Mouse (Mus musculus) embryo, embryonic 10.5 days (tissue): ENCODE data around the gene Jmy.
A peak's percentile ranks its signal among the peaks of the same experiment; 100 is the strongest.

Source experiments
- DNase-seq: peaks from one replicate; pipeline ENCODE4 v3.0.0-alpha.2; 2015; ENCODE audit warnings: low spot score

Gene Jmy

DNA sequence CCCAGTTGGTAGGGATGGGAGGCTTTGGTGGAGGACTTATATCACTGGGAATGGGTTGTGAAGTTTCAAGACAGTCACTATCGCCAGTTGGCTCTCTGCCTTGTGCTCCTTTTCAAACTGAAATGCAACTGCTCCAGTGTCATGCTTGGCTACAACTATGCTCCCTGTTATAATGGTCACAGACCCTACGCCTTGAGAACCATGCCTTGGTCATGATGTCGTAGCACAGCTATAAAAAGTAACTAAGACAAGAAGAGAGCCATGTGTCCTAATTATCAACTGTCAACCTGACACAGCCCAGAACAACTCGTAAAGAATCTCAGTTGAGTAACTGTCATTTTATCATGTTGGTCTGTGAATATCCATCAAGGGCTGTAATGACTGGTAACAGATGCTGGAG lies 41.0 kb downstream of the Jmy start:
- no peak for DNase-seq

DNA sequence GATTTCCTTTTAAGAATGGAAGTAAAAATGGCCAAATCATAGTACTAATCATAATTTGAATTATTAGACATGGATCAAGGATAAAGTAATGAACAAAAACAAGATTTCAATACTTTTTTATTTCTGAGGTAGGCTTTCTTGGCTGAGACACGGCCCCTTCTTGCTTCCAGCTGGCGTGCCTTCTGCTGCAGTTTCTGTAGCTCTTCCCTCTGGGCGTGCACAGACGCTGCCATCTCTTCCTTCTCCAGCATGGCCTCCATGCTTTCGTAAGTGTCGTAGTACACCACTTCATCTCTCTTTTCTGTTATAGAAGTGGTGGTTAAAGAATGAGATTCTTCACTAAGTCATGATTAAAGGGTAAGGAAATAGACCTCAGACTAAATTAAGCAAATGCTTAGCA lies 46.3 kb downstream of the Jmy start:
- DNase-seq, result no peak

DNA sequence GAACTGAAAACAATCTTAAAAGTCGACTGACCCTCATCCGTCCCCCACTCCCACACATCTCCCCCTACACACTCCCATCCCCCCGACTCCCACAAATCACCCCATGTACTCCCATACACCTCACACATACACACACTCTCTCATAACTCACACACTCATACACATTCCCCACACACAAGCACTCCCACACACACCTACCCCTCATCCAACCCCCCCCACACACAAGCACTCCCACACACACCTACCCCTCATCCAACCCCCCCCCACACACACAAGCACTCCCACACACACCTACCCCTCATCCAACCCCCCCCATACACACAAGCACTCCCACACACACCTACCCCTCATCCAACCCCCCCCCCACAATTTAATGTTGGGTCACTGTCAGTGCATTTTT lies 59.4 kb downstream of the Jmy start:
- DNase-seq, result no peak

DNA sequence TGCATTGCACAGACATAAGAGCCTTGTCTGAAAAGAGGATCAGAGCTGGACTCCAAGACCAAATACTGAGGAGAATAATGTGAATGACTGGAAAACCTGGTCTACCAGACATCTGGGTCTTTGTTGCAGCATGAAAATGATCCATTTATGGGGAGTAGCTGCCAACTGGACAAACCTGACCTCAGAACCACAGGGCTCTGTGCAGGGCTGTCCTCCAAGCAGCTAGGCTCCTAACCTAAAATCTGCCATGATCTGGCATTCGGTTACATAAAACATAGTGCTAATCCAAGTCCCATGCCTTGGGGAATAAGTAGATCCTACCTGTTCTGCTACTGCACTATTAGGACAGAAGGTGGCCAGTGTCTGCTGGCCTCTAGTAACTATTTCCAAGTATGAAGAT lies 70.4 kb downstream of the Jmy start:
- DNase-seq, result no peak

DNA sequence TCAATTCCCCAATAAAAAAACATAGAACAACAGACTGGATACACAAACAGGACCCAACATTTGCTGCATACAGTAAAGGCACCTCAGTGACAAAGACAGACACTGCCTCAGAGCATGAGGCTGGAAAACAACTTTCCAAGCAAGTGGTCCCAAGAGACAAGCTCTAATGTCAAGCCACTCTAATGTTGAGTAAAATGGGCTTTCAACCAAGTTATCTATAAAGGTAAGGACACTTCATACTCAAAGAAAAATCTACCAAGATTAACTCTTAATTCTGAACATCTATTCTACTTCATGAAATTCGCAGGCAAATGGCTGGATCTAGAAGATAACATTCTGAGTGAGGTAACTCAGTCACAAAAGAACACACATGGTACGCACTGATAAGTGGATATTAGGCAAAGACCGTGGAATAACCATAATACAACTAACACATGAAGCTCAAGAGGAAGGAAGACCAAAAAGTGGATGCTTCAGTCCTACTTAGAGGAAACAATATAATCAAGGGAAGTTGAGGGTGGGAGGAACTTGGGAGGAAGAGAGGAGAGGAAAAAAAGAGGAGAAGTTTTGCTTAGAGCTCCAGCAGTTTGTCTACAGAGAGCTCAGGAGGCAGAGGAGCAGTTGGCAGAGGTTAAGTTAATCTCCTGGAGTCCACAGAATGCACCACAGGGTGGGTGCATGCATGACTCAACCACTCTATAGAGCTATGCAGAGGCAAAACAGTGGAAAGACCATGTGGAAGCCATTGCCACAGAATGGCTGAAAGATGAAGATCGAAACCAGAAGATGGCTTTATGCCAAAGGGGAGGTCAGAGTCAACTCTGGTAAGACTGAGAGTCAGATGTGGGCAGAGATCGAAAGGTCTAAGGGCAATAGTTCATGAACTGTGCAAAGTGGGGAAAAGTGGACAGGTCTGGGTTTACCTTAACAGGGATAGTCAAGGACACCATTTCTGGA lies 71.4 kb downstream of the Jmy start:
- DNase-seq, result no peak

DNA sequence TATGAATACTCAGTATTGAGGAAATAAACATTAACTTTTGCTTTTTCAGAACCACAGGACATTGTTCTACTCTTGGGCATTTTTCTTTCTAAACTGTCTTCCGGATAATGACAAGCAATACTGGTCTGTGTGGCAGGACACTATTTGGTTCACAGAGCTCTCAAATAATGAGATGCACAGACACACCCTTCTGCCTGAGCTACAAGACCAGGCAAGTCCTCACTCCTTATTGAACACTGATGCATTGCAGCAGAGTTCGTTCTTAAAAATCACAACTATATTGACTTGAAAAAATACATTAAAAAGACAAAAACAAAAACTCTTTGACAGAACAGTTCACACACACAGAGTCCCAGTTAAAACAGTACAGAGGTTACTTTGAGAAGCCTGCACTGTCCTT lies 76.4 kb downstream of the Jmy start:
- DNase-seq, result no peak

DNA sequence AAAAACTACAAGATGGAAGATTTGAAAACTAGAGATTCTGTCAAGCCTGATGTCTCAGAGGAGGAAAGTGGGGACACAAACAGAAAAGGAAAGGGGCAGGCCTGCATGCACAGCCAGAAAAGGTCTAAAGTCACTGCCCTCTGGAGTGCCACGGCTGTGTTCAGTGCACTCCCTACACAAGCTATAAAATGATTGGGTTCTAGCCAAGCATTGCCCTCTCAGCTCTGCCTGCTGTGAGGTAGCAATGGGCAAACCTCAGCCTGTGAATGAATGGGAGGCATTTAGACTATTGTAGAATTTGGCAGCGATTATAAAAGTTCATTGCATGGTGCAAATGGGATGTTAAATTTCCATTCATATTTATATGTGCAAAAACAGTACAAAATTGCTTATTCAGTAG lies 79.8 kb downstream of the Jmy start:
- no peak for DNase-seq

DNA sequence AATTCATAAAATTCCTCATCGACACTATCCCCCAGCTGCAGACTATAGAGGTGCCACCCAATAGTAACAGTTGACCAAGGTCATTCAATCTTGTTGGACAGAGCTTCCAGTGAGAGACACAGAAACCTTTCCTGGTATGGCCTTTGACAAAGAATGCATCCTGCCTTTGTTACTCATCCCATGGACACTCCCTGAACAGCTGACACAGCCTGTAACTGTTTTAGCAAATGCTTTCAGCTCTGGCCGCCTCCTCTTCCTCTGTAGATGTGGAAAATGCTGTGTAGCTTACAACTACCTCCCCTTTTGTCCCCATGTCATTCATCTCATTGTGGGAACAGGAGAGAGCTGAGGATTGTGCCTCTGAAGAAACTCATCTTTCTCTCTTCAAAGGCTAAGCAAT lies 81.3 kb downstream of the Jmy start:
- no peak for DNase-seq

DNA sequence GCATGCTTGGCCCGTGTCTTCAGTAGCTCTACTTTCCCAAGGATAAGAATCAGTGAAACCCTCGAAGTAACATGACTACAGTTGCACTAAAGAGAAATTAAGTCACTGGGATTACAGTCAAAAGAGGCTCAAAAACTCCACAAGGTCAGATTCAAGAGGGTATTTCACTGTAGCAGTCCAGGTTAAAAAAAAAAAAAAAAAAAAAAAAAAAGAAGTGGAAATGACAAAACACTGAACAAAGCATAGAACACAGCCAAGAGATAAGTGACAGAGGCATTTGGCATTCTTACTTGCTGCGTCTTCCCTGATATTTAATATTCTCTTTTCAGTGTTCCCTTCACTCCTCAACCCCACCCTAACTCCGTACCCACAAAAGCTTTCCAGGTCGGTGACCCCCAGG lies 84.6 kb downstream of the Jmy start:
- DNase-seq, result no peak

DNA sequence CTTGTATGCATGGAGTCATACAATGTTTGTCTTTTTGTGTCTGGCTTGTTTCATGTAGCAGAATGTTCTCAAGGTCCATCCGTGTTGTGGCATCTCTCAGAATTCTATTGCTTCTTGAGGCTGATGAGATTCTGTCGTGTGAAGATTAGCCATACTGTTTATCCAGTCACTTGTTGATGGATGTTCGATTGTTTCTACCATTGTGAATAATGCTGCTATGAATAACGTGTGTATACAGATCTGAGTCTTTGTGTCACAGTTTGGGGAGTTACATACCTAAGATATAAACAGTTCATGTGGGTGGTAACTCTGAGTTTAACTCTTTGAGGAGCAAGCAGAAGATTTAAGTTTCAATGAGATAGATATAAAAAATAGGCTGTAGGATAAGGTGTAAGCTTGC lies 89.3 kb downstream of the Jmy start:
- no peak for DNase-seq

DNA sequence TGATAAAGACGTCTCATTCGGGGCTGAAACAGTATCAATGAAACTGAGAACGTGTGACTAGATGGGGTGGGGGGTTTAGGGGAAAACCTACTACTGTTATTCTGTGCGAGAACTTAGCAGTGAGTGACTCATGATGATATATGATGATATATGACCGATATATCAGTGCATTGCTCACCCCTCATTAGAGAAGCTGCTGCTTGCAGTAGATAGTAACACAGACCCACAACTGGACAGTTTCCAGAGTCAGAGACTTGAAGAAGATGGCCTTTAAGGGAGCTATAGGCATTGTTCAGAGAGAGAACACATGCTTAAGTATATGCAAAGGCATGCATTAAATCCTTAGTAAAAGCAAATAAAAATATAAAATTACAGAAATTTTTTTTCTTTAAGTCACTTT lies 92.8 kb downstream of the Jmy start:
- DNase-seq, result no peak

DNA sequence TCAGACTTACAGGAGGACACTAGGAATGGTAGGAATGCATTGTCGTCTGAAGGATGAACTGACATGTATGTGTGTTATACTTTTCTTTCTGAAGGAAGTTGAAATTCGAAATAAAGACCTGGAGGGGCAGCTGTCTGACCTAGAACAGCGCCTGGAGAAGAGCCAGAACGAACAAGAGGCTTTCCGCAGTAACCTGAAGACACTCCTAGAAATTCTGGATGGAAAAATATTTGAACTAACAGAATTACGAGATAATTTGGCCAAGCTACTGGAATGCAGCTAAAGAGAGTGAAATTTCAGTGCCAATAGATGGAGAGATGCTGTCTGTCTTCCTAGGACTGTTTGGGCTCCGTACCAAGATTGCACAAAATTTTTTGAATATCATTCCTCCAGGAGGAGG lies 97.7 kb downstream of the Jmy start:
- DNase-seq, result no peak

DNA sequence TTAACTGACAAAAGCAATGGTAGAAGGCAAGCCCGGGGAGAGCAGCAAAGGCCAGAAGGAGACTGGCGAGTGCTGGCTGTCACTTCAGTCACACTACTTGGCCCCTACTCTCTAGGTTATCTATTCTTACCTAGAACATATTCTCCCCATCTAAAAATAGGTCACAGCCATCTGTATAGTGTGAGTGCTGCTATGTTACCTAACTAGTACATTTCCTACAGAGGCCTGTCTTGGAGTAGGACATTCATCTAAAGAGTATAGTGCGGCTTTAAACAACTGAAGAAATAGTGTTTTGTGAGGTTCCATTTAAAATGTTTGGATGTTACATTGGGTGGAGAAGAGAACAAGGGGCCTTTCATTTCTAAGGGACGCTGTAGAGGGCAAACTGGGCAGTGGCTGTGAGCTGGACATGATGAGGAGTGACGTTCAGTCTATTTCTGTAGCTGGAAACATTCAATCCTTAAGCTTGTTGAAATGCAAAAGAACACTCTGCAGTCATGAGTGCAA lies 99.8 kb downstream of the Jmy start:
- DNase-seq, result no peak

DNA sequence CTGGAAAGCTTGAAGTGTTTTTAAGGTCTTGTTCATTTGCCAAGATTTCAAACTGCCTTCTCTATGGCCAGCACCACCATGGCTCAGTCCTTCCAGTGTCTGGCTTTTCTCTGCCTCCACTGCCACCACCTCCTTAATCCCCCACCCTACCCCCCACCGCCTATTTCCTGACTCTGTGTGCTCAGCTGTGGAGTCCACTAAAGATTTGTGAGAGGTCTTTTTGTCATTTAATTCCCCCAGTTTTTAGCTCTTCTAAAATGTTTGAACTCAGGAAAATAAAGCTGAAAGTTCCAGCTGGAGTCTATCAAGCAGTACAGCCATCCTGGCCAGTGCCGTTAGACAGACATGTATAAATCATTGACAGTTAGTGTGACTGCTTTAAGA lies 110.4 kb downstream of the Jmy start:
- DNase-seq, result peak; percentile 23

DNA sequence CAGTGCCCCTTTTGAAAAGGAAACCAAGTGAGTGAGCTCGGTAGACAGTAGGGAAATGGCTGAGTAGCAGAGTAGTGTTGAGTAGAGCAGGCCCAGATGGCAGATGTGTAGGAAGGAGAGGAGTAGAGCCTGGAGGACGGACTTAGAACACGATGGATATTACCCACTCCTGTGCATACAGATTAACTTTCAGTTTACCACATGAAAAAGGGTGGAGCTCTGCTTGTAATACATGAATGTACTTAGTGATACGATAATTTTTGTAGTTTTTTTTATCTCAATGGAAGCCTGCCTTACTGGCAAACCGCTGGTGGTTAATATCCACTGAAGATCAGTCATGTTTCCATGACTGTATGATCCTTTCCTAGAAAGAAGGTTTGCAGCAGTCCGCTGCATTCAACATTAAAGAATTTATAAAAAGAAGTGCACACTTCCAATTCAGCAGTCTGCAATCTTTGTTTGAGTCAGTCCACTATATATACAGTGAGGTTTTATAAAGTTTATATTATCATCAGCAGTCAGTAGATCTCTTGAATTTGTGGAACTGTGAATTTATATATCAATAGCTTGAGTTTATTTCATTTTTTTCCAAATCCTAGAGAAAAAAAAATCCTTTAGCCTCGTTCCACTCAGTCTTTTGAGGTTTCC lies 110.9 kb downstream of the Jmy start:
- DNase-seq, result no peak

DNA sequence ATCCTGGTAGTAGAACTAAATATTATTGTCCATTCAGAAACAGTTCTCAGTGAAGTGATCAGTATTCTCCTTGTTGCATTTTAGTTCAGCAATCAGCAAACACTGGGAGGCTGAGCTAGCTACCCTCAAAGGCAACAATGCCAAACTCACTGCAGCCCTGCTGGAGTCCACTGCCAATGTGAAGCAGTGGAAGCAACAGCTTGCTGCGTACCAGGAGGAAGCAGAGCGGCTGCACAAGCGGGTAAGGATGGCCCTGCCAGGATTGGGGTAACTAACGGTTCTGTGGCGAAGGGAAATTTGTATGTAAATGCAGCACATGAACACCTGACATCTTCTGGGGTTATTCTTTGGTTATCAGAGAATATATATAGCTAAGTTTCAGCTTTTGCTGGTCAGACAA lies 112.2 kb downstream of the Jmy start:
- no peak for DNase-seq

DNA sequence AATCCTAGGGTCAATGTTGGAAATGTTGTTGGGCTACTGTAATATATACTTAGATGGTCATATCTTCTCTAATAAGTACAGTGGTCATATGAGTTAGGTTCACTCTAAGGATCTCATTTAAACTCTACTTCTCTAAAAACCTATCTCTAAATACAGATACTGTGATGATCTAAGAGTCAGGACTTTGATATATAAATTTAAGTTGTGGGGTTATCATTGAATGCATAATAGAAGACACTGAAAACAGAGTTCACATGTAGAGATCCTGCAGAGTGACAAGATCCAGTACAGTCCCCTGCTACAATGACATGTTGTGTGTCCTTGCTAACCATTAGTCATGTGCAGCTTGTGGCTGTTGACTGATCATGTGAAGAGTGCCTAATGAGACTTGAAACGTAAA lies 114.5 kb downstream of the Jmy start:
- DNase-seq, result no peak

DNA sequence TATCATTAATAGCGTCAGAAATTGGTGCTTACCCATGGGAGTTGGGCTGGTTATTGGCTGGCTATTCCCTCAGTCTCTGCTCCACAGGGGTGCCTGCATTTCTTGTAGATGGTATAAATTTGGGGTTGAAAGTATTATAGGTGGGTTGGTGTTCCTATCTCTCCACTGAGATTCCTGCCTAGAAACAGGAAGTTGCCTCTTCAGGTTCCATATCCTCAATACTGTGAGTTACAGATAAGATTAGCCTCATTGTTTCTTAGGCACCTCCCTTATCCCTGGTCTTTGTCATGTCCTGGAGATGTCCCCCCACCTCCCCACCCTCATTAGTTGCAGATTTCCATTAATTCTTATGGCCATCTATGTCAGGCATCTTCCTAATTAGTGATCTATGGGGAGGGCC lies 115.1 kb downstream of the Jmy start:
- DNase-seq, result no peak

DNA sequence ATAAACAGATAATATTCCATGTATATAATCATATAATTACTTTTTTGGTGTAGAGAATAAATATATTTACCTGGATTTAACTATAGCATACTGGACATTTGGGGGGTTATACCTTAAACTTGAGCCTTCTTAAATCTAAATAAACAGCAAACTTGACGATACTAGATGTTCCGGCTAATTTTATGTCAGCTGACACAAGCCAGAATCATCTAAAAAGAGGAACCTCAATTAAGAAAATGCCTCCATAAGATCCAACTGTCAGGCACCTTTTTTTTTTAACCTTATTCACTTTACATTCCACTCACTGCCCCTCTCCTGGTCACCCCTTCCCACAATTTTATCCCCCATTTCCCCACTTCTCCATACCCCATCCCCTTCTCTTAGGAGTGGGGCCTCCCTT lies 116.0 kb downstream of the Jmy start:
- DNase-seq, result no peak

DNA sequence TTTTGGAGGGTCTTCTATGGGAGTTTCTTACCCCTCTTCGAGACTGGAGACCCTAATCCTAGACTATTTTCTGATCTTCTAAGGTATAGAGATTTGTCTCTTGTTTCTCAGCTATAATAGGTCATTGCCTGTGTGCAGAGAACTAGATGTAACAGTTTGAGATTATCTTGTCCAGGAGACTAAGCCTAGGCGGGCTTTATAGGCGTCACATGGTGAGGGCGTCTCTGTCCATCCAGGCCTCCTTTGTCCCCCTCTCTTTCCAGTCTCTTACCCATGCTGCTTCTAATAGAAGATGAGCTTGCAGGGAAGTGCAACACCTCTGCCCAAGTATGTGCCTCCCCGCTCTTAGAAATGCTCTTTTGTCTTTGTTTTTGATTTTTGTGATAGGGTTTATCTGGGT lies 116.5 kb downstream of the Jmy start:
- no peak for DNase-seq

DNA sequence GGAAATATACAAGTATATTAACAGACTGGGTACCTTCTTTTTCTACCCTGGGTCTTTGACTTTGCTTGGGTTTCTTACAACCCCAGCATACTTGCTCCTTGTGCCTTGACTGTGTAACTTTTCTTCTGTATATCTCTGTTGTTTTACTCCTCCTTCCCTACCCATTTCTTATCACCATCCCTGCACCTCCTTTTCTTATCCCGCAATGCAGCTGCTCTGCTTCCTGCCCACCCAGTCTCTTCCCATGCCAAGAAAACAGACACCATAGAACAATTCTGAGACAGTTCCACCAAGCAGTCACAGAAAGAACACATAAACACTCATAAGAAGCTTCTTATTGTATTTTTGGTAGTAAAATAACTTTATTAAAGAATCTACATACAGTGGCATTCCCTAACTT lies 118.3 kb downstream of the Jmy start:
- no peak for DNase-seq

DNA sequence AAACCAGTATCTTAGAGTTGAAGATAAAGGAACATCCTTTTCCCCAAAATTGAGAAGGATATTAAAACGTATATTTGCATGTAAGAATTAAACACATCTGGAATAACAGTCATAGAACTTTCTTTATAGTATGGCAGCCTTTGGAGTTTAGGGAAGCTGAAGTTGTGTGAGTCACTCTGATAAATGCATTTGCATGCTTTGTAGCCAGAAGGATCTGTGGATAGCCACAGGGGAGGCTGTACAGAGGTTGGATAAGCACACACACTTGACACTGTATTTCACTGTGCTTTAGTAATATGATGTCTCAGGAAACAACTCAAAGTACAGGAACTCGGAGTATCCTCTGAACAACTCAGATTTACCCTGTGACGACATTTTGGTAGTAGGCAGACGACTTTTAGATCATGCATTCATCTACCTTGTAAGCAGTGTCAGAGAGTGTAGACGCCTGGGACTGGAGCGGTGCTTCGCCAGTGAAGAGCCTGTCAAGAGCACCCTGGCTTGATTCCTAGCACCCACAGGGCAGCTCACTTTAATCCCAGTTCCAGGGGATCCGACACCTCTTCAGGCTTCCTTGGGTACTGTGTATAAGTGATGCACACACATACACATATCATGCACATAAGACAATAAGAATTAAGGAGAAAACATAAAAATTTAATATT lies 119.1 kb downstream of the Jmy start:
- no peak for DNase-seq
